In genomic region chr12:35918031-35918430, GRCm38 (mm10) we compare ENCODE assay signal across 22 mouse cellular contexts. TPM values are rescaled to one million over a fixed set of nuclear protein-coding genes. Genes with fewer than 3 reads are reported as not detected.
DNase-seq lines count a peak whose midpoint lies in the region; ATAC-seq and TF ChIP-seq lines count a peak whose summit lies in the region.
"Had no signal": no experiment of that assay in that cellular context is flagged by ENCODE, and none has a peak within 500 bp of the region (broad histone marks: within the 10 kb centered on the region; RNA-seq: fewer than 3 reads in every experiment).

No protein-coding gene starts in this region.

- no peak overlapping the region for H3K9ac ChIP-seq in hindbrain, embryonic 16.5 days (ENCODE audit: low read depth, low read length)
- no peak overlapping the region for H3K9ac ChIP-seq in hindbrain, embryonic 11.5 days (ENCODE audit: low read depth, low read length)
- H3K9ac ChIP-seq: embryonic facial prominence, embryonic 13.5 days; heart, embryonic 15.5 days; liver, postnatal 0 days had no signal

- peak; percentile 27 to 35 for DNase-seq in cerebellum, postnatal 10 days
- no peak for DNase-seq in hindbrain, embryonic 11.5 days (ENCODE audit: low spot score)
- DNase-seq in brain, embryonic 14.5 days (ENCODE audit: low read depth), result peak; percentile 90
- peak; percentile 37 for DNase-seq in layer of hippocampus, adult 9-10 months (ENCODE audit: low spot score)
- no peak for DNase-seq in c-Kit-positive CD71-positive TER-119-positive erythroid progenitor cells, embryonic 14.5 days (ENCODE audit: low spot score)
- DNase-seq in natural killer cell, adult 2 months (ENCODE audit: low spot score in 2 of 2), result no peak
- DNase-seq: adrenal gland, postnatal 25 days; cerebellum, adult 9-10 months; gastrocnemius, postnatal 25 days; kidney, adult 11 months; liver, postnatal 0 days; lung, postnatal 10 days; midbrain, embryonic 14.5 days; retina, postnatal 1 day had no signal

- H3K4me3 ChIP-seq in hindbrain, embryonic 16.5 days (ENCODE audit: low read length), result no peak overlapping the region
- H3K4me3 ChIP-seq in hindbrain, embryonic 11.5 days (ENCODE audit: low read depth, low read length), result no peak overlapping the region
- H3K4me3 ChIP-seq: embryonic facial prominence, embryonic 13.5 days; heart, embryonic 15.5 days; limb, embryonic 10.5 days had no signal

- TF ChIP-seq POLR2A in brain, embryonic 14.5 days (IDR thresholded peaks at IDR 0.05; ENCODE audit: borderline replicate concordance, extremely low read depth, insufficient read depth, insufficient read length, poor library complexity, severe bottlenecking), result no peak

- H3K27me3 ChIP-seq in hindbrain, embryonic 16.5 days (replicated peaks; ENCODE audit: control insufficient read depth, insufficient read depth, low read length), result no peaks in the 10 kb centered on the region
- H3K27me3 ChIP-seq in hindbrain, embryonic 11.5 days (ENCODE audit: control insufficient read depth, insufficient read depth, low read length), result no peaks in the 10 kb centered on the region
- H3K27me3 ChIP-seq: embryonic facial prominence, embryonic 13.5 days; heart, embryonic 15.5 days had no signal

- H3K36me3 ChIP-seq in hindbrain, embryonic 16.5 days (ENCODE audit: control insufficient read depth, insufficient read depth, low read length), result no peaks in the 10 kb centered on the region
- no peaks in the 10 kb centered on the region for H3K36me3 ChIP-seq in hindbrain, embryonic 11.5 days (ENCODE audit: control insufficient read depth, insufficient read depth, low read length)
- H3K36me3 ChIP-seq: embryonic facial prominence, embryonic 13.5 days; heart, embryonic 15.5 days; limb, embryonic 10.5 days had no signal

- TF ChIP-seq CTCF in brain, embryonic 14.5 days (IDR thresholded peaks at IDR 0.05; ENCODE audit: borderline replicate concordance, extremely low read depth, insufficient read depth, insufficient read length), result no peak

- no peak overlapping the region for H3K27ac ChIP-seq in hindbrain, embryonic 16.5 days (ENCODE audit: low read depth, low read length)
- no peak overlapping the region for H3K27ac ChIP-seq in hindbrain, embryonic 11.5 days (ENCODE audit: low read depth, low read length)
- H3K27ac ChIP-seq: embryonic facial prominence, embryonic 13.5 days; heart, embryonic 15.5 days; kidney, postnatal 0 days; limb, embryonic 10.5 days had no signal

- WGBS in hindbrain, embryonic 16.5 days, result 68% methylated on average over 1 of the region's 1 CpGs
- 84% methylated on average over 1 of the region's 1 CpGs for WGBS in hindbrain, embryonic 11.5 days

- no peaks in the 10 kb centered on the region for H3K4me1 ChIP-seq in hindbrain, embryonic 16.5 days (ENCODE audit: control insufficient read depth, insufficient read depth, low read depth, low read length)
- H3K4me1 ChIP-seq in hindbrain, embryonic 11.5 days (replicated peaks; ENCODE audit: control insufficient read depth, insufficient read depth, low read length), result no peaks in the 10 kb centered on the region
- H3K4me1 ChIP-seq: embryonic facial prominence, embryonic 13.5 days; heart, embryonic 15.5 days; limb, embryonic 10.5 days had no signal

- no peak for ATAC-seq in cerebellum, adult (ENCODE audit: insufficient number of reproducible peaks, low FRiP score, low TSS enrichment)
- peak; percentile 76 for ATAC-seq in hindbrain, embryonic 16.5 days
- ATAC-seq in hindbrain, embryonic 11.5 days (ENCODE audit: low FRiP score), result no peak
- ATAC-seq: liver, postnatal 0 days; Patski had no signal

- H3K9me3 ChIP-seq in hindbrain, embryonic 16.5 days (ENCODE audit: control insufficient read depth, low read length), result no peaks in the 10 kb centered on the region
- H3K9me3 ChIP-seq in hindbrain, embryonic 11.5 days (ENCODE audit: control insufficient read depth, low read length), result no peaks in the 10 kb centered on the region
- H3K9me3 ChIP-seq: embryonic facial prominence, embryonic 13.5 days; heart, embryonic 15.5 days; limb, embryonic 10.5 days had no signal

- H3K4me2 ChIP-seq in hindbrain, embryonic 16.5 days (ENCODE audit: low read length), result no peak overlapping the region
- H3K4me2 ChIP-seq in hindbrain, embryonic 11.5 days (replicated peaks; ENCODE audit: low read depth, low read length), result no peak overlapping the region
- H3K4me2 ChIP-seq: embryonic facial prominence, embryonic 13.5 days; heart, embryonic 15.5 days had no signal

RNA-seq across cellular contexts. Expression of gene Agr3, which starts 7.4 kb away (rescaled TPM):
- 0.39 and 0.42 TPM in 2 replicates for polyA plus RNA-seq in hindbrain, embryonic 16.5 days (2015; fragmentation: Nextera tagmentation; extraction: Ambion mirVana)
- not detected in 2 replicates for polyA plus RNA-seq in hindbrain, embryonic 11.5 days (2014; fragmentation: Nextera tagmentation; extraction: Ambion mirVana)
- 0.09 TPM in 1 of 2 replicates, not detected in the other for polyA plus RNA-seq in brain, embryonic 14.5 days (2012; rRNA removed)
- polyA plus RNA-seq: heart, embryonic 15.5 days; kidney, postnatal 0 days; limb, embryonic 10.5 days; liver, adult 2 months; liver, postnatal 0 days; midbrain, embryonic 14.5 days; Patski had no signal

Comparison
In these comparisons a context has a peak if more than half of its experiments do, and no peak if none do; other contexts are left out.
1. DNase-seq: peak in cerebellum, postnatal 10 days (2 of 2), brain, embryonic 14.5 days (single experiment) and layer of hippocampus, adult 9-10 months (single experiment); none in hindbrain, embryonic 11.5 days (single experiment), c-Kit-positive CD71-positive TER-119-positive erythroid progenitor cells, embryonic 14.5 days (single experiment) and natural killer cell, adult 2 months (0 of 2).